In genomic region chr13:110602894-110603293, GRCm38 (mm10) we compare ENCODE assay signal across 24 mouse cellular contexts.
"Had no signal": no experiment of that assay in that cellular context is flagged by ENCODE, and none has a peak within 500 bp of the region (broad histone marks: within the 10 kb centered on the region; RNA-seq: fewer than 3 reads in every experiment).

No protein-coding gene starts in this region.

- H3K27me3 ChIP-seq: embryonic facial prominence, embryonic 12.5 days; embryonic facial prominence, embryonic 13.5 days; embryonic facial prominence, embryonic 15.5 days; forebrain, embryonic 12.5 days; forebrain, embryonic 13.5 days; forebrain, embryonic 15.5 days had no signal

- ATAC-seq: forebrain, embryonic 13.5 days; forebrain, embryonic 14.5 days; forebrain, embryonic 15.5 days; forebrain, embryonic 16.5 days; forebrain, postnatal 0 days had no signal

- DNase-seq: cerebellum, adult 9-10 months; cerebellum, adult 9-11 months; cerebellum, postnatal 10 days; cerebellum, postnatal 14 days; cerebellum, postnatal 25 days; cerebellum, postnatal 36 days; embryo, embryonic 11 days; forebrain, postnatal 0 days; gastrocnemius, adult 2 months; gastrocnemius, postnatal 10 days; gastrocnemius, postnatal 14 days; gastrocnemius, postnatal 25 days; gastrocnemius, postnatal 36 days; heart, adult 11 months; heart, adult 18-20 months; heart, adult 2 months had no signal
